Mouse (Mus musculus): Measurements from ENCODE around the gene Ctnnd2. TPM values are rescaled to one million over a fixed set of nuclear protein-coding genes. Genes with fewer than 3 reads are reported as not detected.

The Ctnnd2 gene
- polyA plus RNA-seq, 1 experiment from 2014 or later = 19.9 TPM

GRCm38 (mm10) chr15:30640651-30641050, 468.3 kb downstream of the Ctnnd2 start:
- H3K9me3 ChIP-seq (ENCODE audit: low read depth, low read length) = no peaks in the 10 kb centered on the region
- TF ChIP-seq CTCF (IDR thresholded peaks at IDR 0.05; ENCODE audit: low read depth) = no peak
- no peaks in the 10 kb centered on the region for H3K27me3 ChIP-seq (ENCODE audit: insufficient read depth, low read length)
- H3K4me1 ChIP-seq (ENCODE audit: insufficient read depth) = no peaks in the 10 kb centered on the region
- H3K4me3 ChIP-seq (ENCODE audit: low read depth, low read length) = no peak overlapping the region
- DNase-seq = no peak
- H3K9ac ChIP-seq = no peak overlapping the region
- H3K27ac ChIP-seq (ENCODE audit: low read depth) = no peak overlapping the region
- no peak overlapping the region for H3K4me2 ChIP-seq
- ATAC-seq (ENCODE audit: insufficient read depth) = no peak
- no peaks in the 10 kb centered on the region for H3K36me3 ChIP-seq (ENCODE audit: insufficient read depth)
- 81% methylated on average over 5 of the region's 5 CpGs for WGBS

- no peak for DNase-seq
- WGBS = 38% methylated on average over 1 of the region's 1 CpGs
- no peak overlapping the region for H3K9ac ChIP-seq
- H3K4me2 ChIP-seq = no peak overlapping the region
- H3K4me1 ChIP-seq (ENCODE audit: insufficient read depth) = no peaks in the 10 kb centered on the region
- H3K9me3 ChIP-seq (ENCODE audit: low read depth, low read length) = no peaks in the 10 kb centered on the region
- H3K27ac ChIP-seq (ENCODE audit: low read depth) = no peak overlapping the region
- TF ChIP-seq CTCF (IDR thresholded peaks at IDR 0.05; ENCODE audit: low read depth) = no peak
- peaks cover 21% of the 10 kb centered on the region for H3K27me3 ChIP-seq (ENCODE audit: insufficient read depth, low read length)
- ATAC-seq (ENCODE audit: insufficient read depth) = no peak
- H3K36me3 ChIP-seq (ENCODE audit: insufficient read depth) = no peaks in the 10 kb centered on the region
- no peak overlapping the region for H3K4me3 ChIP-seq (ENCODE audit: low read depth, low read length)
These were observed 473.3 kb downstream of the Ctnnd2 start for GRCm38 (mm10) chr15:30645688-30646087.

GRCm38 (mm10) chr15:30646501-30647431, 474.4 kb downstream of the Ctnnd2 start:
- no peak for TF ChIP-seq CTCF (IDR thresholded peaks at IDR 0.05; ENCODE audit: low read depth)
- Histone ChIP-seq H3K4me1 (ENCODE audit: insufficient read depth) (no peaks in the 10 kb centered on the region), H3K9ac (peak overlapping the region; percentile 59), H3K27ac (ENCODE audit: low read depth) (peak overlapping the region; percentile 54; the same call in 1 of the 2 replicates), H3K4me2 (peak overlapping the region; percentile 86), H3K36me3 (ENCODE audit: insufficient read depth) (no peaks in the 10 kb centered on the region), H3K9me3 (ENCODE audit: low read depth, low read length) (no peaks in the 10 kb centered on the region), H3K4me3 (ENCODE audit: low read depth, low read length) (peak overlapping the region; percentile 53), H3K27me3 (ENCODE audit: insufficient read depth, low read length) (peaks cover 21% of the 10 kb centered on the region)
- peak; percentile 40 for DNase-seq
- WGBS = 1% methylated on average over 93 of the region's 94 CpGs
- peak; percentile 72 for ATAC-seq (ENCODE audit: insufficient read depth)

GRCm38 (mm10) chr15:30647679-30648311, 475.4 kb downstream of the Ctnnd2 start:
- Histone ChIP-seq H3K4me2 (peak overlapping the region; percentile 86), H3K27me3 (ENCODE audit: insufficient read depth, low read length) (peaks cover 21% of the 10 kb centered on the region), H3K9ac (no peak overlapping the region), H3K36me3 (ENCODE audit: insufficient read depth) (no peaks in the 10 kb centered on the region), H3K9me3 (ENCODE audit: low read depth, low read length) (no peaks in the 10 kb centered on the region), H3K4me3 (ENCODE audit: low read depth, low read length) (peak overlapping the region; percentile 53), H3K4me1 (ENCODE audit: insufficient read depth) (no peaks in the 10 kb centered on the region), H3K27ac (ENCODE audit: low read depth) (no peak overlapping the region)
- 33% methylated on average over 7 of the region's 7 CpGs for WGBS
- ATAC-seq (ENCODE audit: insufficient read depth) (no peak), DNase-seq (no peak)
- TF ChIP-seq CTCF (IDR thresholded peaks at IDR 0.05; ENCODE audit: low read depth) = no peak

- H3K36me3 ChIP-seq (ENCODE audit: insufficient read depth) = no peaks in the 10 kb centered on the region
- 55% methylated on average over 6 of the region's 6 CpGs for WGBS
- H3K4me2 ChIP-seq = no peak overlapping the region
- H3K27ac ChIP-seq (ENCODE audit: low read depth) = no peak overlapping the region
- no peaks in the 10 kb centered on the region for H3K4me1 ChIP-seq (ENCODE audit: insufficient read depth)
- no peak for TF ChIP-seq CTCF (IDR thresholded peaks at IDR 0.05; ENCODE audit: low read depth)
- peaks cover 21% of the 10 kb centered on the region for H3K27me3 ChIP-seq (ENCODE audit: insufficient read depth, low read length)
- ATAC-seq (ENCODE audit: insufficient read depth) = no peak
- H3K9me3 ChIP-seq (ENCODE audit: low read depth, low read length) = no peaks in the 10 kb centered on the region
- no peak overlapping the region for H3K4me3 ChIP-seq (ENCODE audit: low read depth, low read length)
- H3K9ac ChIP-seq = no peak overlapping the region
- DNase-seq = no peak
These were observed 477.6 kb downstream of the Ctnnd2 start for GRCm38 (mm10) chr15:30649964-30650363.

- Histone ChIP-seq H3K9me3 (ENCODE audit: low read depth, low read length) (no peaks in the 10 kb centered on the region), H3K9ac (no peak overlapping the region), H3K4me2 (no peak overlapping the region), H3K36me3 (ENCODE audit: insufficient read depth) (no peaks in the 10 kb centered on the region), H3K4me1 (ENCODE audit: insufficient read depth) (0 out of 2 replicates have a peak, but pooled peaks cover 3% of the 10 kb centered on the region), H3K27ac (ENCODE audit: low read depth) (no peak overlapping the region), H3K4me3 (ENCODE audit: low read depth, low read length) (no peak overlapping the region), H3K27me3 (ENCODE audit: insufficient read depth, low read length) (no peaks in the 10 kb centered on the region)
- TF ChIP-seq CTCF (IDR thresholded peaks at IDR 0.05; ENCODE audit: low read depth) = no peak
- no peak for DNase-seq
- ATAC-seq (ENCODE audit: insufficient read depth) = no peak
- WGBS = 62% methylated on average over 9 of the region's 9 CpGs
These were observed 483.0 kb downstream of the Ctnnd2 start for GRCm38 (mm10) chr15:30655433-30655832.

- H3K4me1 ChIP-seq (ENCODE audit: insufficient read depth) = 0 out of 2 replicates have a peak, but pooled peaks cover 3% of the 10 kb centered on the region
- H3K4me3 ChIP-seq (ENCODE audit: low read depth, low read length) = no peak overlapping the region
- H3K4me2 ChIP-seq = no peak overlapping the region
- no peak overlapping the region for H3K9ac ChIP-seq
- no peak for TF ChIP-seq CTCF (IDR thresholded peaks at IDR 0.05; ENCODE audit: low read depth)
- no peaks in the 10 kb centered on the region for H3K9me3 ChIP-seq (ENCODE audit: low read depth, low read length)
- H3K27ac ChIP-seq (ENCODE audit: low read depth) = no peak overlapping the region
- H3K36me3 ChIP-seq (ENCODE audit: insufficient read depth) = no peaks in the 10 kb centered on the region
- whole genome bisulfite sequencing = 82% methylated on average over 3 of the region's 3 CpGs
- ATAC-seq (ENCODE audit: insufficient read depth) = no peak
- H3K27me3 ChIP-seq (ENCODE audit: insufficient read depth, low read length) = no peaks in the 10 kb centered on the region
- DNase-seq = no peak
These were observed 485.2 kb downstream of the Ctnnd2 start for GRCm38 (mm10) chr15:30657588-30657987.
